ENCODE assay signal across 8 mouse cellular contexts in genomic region chr1:85736355-85737184, GRCm38 (mm10). TPM values are rescaled to one million over a fixed set of nuclear protein-coding genes. Genes with fewer than 3 reads are reported as not detected.
DNase-seq lines count a peak whose midpoint lies in the region; ATAC-seq and TF ChIP-seq lines count a peak whose summit lies in the region.

No protein-coding gene starts in this region.

- H3K27me3 ChIP-seq in E14TG2a.4 (ENCODE audit: insufficient read depth, low read length), result no peaks in the 10 kb centered on the region; the same call in 1 of the 2 replicates
- no peaks in the 10 kb centered on the region for H3K27me3 ChIP-seq in heart, embryonic 16.5 days (ENCODE audit: control insufficient read depth, insufficient read depth, low read length)
- H3K27me3 ChIP-seq in liver, postnatal 0 days (ENCODE audit: insufficient read depth, low read length), result no peaks in the 10 kb centered on the region
- H3K27me3 ChIP-seq in neural tube, embryonic 14.5 days (ENCODE audit: control insufficient read depth, insufficient read depth, low read length), result no peaks in the 10 kb centered on the region

- H3K9me3 ChIP-seq in E14TG2a.4 (ENCODE audit: low read length), result no peaks in the 10 kb centered on the region
- H3K9me3 ChIP-seq in heart, embryonic 16.5 days (replicated peaks; ENCODE audit: control insufficient read depth, low read length), result 0 out of 2 replicates have a peak, but pooled peaks cover 2% of the 10 kb centered on the region
- H3K9me3 ChIP-seq in liver, postnatal 0 days (ENCODE audit: low read length), result no peaks in the 10 kb centered on the region
- no peaks in the 10 kb centered on the region for H3K9me3 ChIP-seq in neural tube, embryonic 14.5 days (ENCODE audit: control insufficient read depth, low read length)

- H3K36me3 ChIP-seq in E14TG2a.4 (ENCODE audit: insufficient read depth, low read length), result no peaks in the 10 kb centered on the region
- H3K36me3 ChIP-seq in heart, embryonic 16.5 days (ENCODE audit: control insufficient read depth, insufficient read depth), result no peaks in the 10 kb centered on the region
- H3K36me3 ChIP-seq in liver, postnatal 0 days (replicated peaks; ENCODE audit: insufficient read depth, low read length), result 0 out of 2 replicates have a peak, but pooled peaks cover 4% of the 10 kb centered on the region
- no peaks in the 10 kb centered on the region for H3K36me3 ChIP-seq in neural tube, embryonic 14.5 days (ENCODE audit: control insufficient read depth, insufficient read depth, low read length)

- no peak for TF ChIP-seq POLR2A in brain, embryonic 14.5 days (IDR thresholded peaks at IDR 0.05; ENCODE audit: borderline replicate concordance, extremely low read depth, insufficient read depth, insufficient read length, poor library complexity, severe bottlenecking)

- H3K9ac ChIP-seq in heart, embryonic 16.5 days (ENCODE audit: low read length), result peak overlapping the region; percentile 72
- peak overlapping the region; percentile 62 for H3K9ac ChIP-seq in liver, postnatal 0 days (replicated peaks)
- no peak overlapping the region for H3K9ac ChIP-seq in neural tube, embryonic 14.5 days (replicated peaks; ENCODE audit: low read depth, low read length)

- DNase-seq in brain, embryonic 14.5 days (ENCODE audit: low read depth), result peak; percentile 82
- DNase-seq in kidney, postnatal 25 days, result peak; percentile 47 to 88
- DNase-seq in liver, postnatal 0 days, result peak; percentile 73
- DNase-seq in thymus, postnatal 0 days (ENCODE audit: low spot score), result peak; percentile 92

- 32% methylated on average over 18 of the region's 18 CpGs for WGBS in heart, embryonic 16.5 days
- WGBS in liver, postnatal 0 days (ENCODE audit: insufficient replicate concordance), result 28% methylated on average over 18 of the region's 18 CpGs
- WGBS in neural tube, embryonic 14.5 days, result 38% methylated on average over 18 of the region's 18 CpGs

- no peak for TF ChIP-seq EP300 in liver, postnatal 0 days (IDR thresholded peaks at IDR 0.05; ENCODE audit: low read depth)

- TF ChIP-seq CTCF in E14TG2a.4 (conservative IDR thresholded peaks at IDR 0.05; ENCODE audit: low read length), result peak; percentile 81
- TF ChIP-seq CTCF in brain, embryonic 14.5 days (IDR thresholded peaks at IDR 0.05; ENCODE audit: borderline replicate concordance, extremely low read depth, insufficient read depth, insufficient read length), result peak; percentile 85; the same call in 1 of the 2 replicates
- TF ChIP-seq CTCF in liver, postnatal 0 days (IDR thresholded peaks at IDR 0.05; ENCODE audit: low read depth), result peak; percentile 96

- peak overlapping the region; percentile 5; the same call in 1 of the 2 replicates for H3K27ac ChIP-seq in heart, embryonic 16.5 days (ENCODE audit: low read length)
- peak overlapping the region; percentile 84 for H3K27ac ChIP-seq in liver, postnatal 0 days (ENCODE audit: low read depth)
- H3K27ac ChIP-seq in neural tube, embryonic 14.5 days (ENCODE audit: low read depth, low read length), result no peak overlapping the region

- peak overlapping the region; percentile 55 for H3K4me3 ChIP-seq in E14TG2a.4 (replicated peaks; ENCODE audit: low read length)
- H3K4me3 ChIP-seq in heart, embryonic 16.5 days (ENCODE audit: low read length), result peak overlapping the region; percentile 47
- H3K4me3 ChIP-seq in liver, postnatal 0 days (ENCODE audit: low read depth, low read length), result peak overlapping the region; percentile 50
- H3K4me3 ChIP-seq in neural tube, embryonic 14.5 days (ENCODE audit: low read depth, low read length), result no peak overlapping the region

- peak overlapping the region; percentile 66 for H3K4me2 ChIP-seq in heart, embryonic 16.5 days (ENCODE audit: low read depth, low read length)
- peak overlapping the region; percentile 77 for H3K4me2 ChIP-seq in liver, postnatal 0 days (ENCODE audit: low read depth, low read length)
- H3K4me2 ChIP-seq in neural tube, embryonic 14.5 days (ENCODE audit: low read depth, low read length), result 0 out of 2 replicates have a peak overlapping the region, but pooled peaks have one; percentile 12

- peaks cover 14% of the 10 kb centered on the region for H3K4me1 ChIP-seq in E14TG2a.4 (replicated peaks; ENCODE audit: low read depth, low read length)
- H3K4me1 ChIP-seq in heart, embryonic 16.5 days (ENCODE audit: control insufficient read depth, insufficient read depth, low read length), result peaks cover 2% of the 10 kb centered on the region; the same call in 1 of the 2 replicates
- no peaks in the 10 kb centered on the region for H3K4me1 ChIP-seq in liver, postnatal 0 days (ENCODE audit: insufficient read depth)
- no peaks in the 10 kb centered on the region for H3K4me1 ChIP-seq in neural tube, embryonic 14.5 days (ENCODE audit: control insufficient read depth, insufficient read depth, low read length)

- peak; percentile 92 for ATAC-seq in erythroblast, adult 5-6 weeks (replicated peaks; ENCODE audit: low FRiP score, poor library complexity, severe bottlenecking)
- peak; percentile 59; the same call in 1 of the 2 replicates for ATAC-seq in heart, embryonic 16.5 days (replicated peaks; ENCODE audit: extremely low read depth, insufficient read depth, low FRiP score)
- peak; percentile 66 for ATAC-seq in liver, postnatal 0 days
- ATAC-seq in neural tube, embryonic 14.5 days (ENCODE audit: low read depth), result peak; percentile 82

RNA-seq across cellular contexts. Expression of gene A630001G21Rik, which starts 41.9 kb away (rescaled TPM):
- polyA plus RNA-seq in brain, embryonic 14.5 days (2012; rRNA removed), result 0.67 and 0.75 TPM in 2 replicates
- total RNA-seq in erythroblast, adult 5-6 weeks (2015; ENCODE audit: low replicate concordance), result 11.0 and 14.2 TPM in 2 replicates
- total RNA-seq in erythroblast, adult 5-6 weeks (2017; ENCODE audit: low replicate concordance), result 13.9 and 28.5 TPM in 2 replicates
- polyA plus RNA-seq in heart, embryonic 16.5 days (2015; fragmentation: Nextera tagmentation; extraction: Ambion mirVana), result 0.86 and 2.6 TPM in 2 replicates
- 3.6 and 3.8 TPM in 2 replicates for polyA plus RNA-seq in liver, postnatal 0 days (2015; fragmentation: Nextera tagmentation; extraction: Ambion mirVana)
- polyA plus RNA-seq in neural tube, embryonic 14.5 days (2014; fragmentation: Nextera tagmentation; extraction: Ambion mirVana), result 0.20 and 0.73 TPM in 2 replicates
- 18.0 and 20.3 TPM in 2 replicates for polyA plus RNA-seq in thymus, postnatal 0 days (2015; fragmentation: Nextera tagmentation; extraction: Ambion mirVana)

RNA-seq across cellular contexts. Expression of gene Cab39, which starts 56.7 kb away (rescaled TPM):
- 109 and 118 TPM in 2 replicates for polyA plus RNA-seq in brain, embryonic 14.5 days (2012; rRNA removed)
- total RNA-seq in erythroblast, adult 5-6 weeks (2015; ENCODE audit: low replicate concordance), result 24.6 and 26.3 TPM in 2 replicates
- total RNA-seq in erythroblast, adult 5-6 weeks (2017; ENCODE audit: low replicate concordance), result 36.0 and 48.6 TPM in 2 replicates
- 23.5 and 24.1 TPM in 2 replicates for polyA plus RNA-seq in heart, embryonic 16.5 days (2015; fragmentation: Nextera tagmentation; extraction: Ambion mirVana)
- polyA plus RNA-seq in liver, postnatal 0 days (2015; fragmentation: Nextera tagmentation; extraction: Ambion mirVana), result 13.9 and 14.8 TPM in 2 replicates
- polyA plus RNA-seq in neural tube, embryonic 14.5 days (2014; fragmentation: Nextera tagmentation; extraction: Ambion mirVana), result 74.4 and 83.9 TPM in 2 replicates
- polyA plus RNA-seq in thymus, postnatal 0 days (2015; fragmentation: Nextera tagmentation; extraction: Ambion mirVana), result 41.1 and 49.2 TPM in 2 replicates

Comparison
In these comparisons a context has a peak if more than half of its experiments do, and no peak if none do; other contexts are left out.
1. H3K4me2 ChIP-seq: peak in every context shown above with its lines; median percentile 77 in liver, postnatal 0 days; 66 in heart, embryonic 16.5 days; 12 in neural tube, embryonic 14.5 days.